Mouse (Mus musculus) neural tube, embryonic 14.5 days (tissue): ENCODE measurements around the gene Pcsk6. TPM values are rescaled to one million over a fixed set of nuclear protein-coding genes. Genes with fewer than 3 reads are reported as not detected.

ENCODE experiments used
- ATAC-seq: fragments of 200-750 bp; cut with Nextera tagmentation; 2 replicates; pipeline ENCODE4 v1.8.0; 2017; ENCODE audit warnings: low read depth, mild to moderate bottlenecking, moderate TSS enrichment, moderate library complexity
- H3K27ac ChIP-seq: fragments of 300-500 bp; sonication (generic); 2 replicates; pipeline ENCODE4 v1.5.1; 2014; ENCODE audit warnings: low read depth, mild to moderate bottlenecking, control low read depth, low read length, moderate library complexity, mixed read lengths
- H3K27me3 ChIP-seq: fragments of 300-500 bp; sonication (generic); 2 replicates; pipeline ENCODE4 v1.6.1; 2014; ENCODE audit warnings: low read length; ENCODE audit not compliant: control insufficient read depth, insufficient read depth
- H3K36me3 ChIP-seq: fragments of 300-500 bp; sonication (generic); 2 replicates; pipeline ENCODE4 v1.6.1; 2014; ENCODE audit warnings: low read length, mixed read lengths; ENCODE audit not compliant: control insufficient read depth, insufficient read depth
- H3K4me1 ChIP-seq: fragments of 300-500 bp; sonication (generic); 2 replicates; pipeline ENCODE4 v1.6.1; 2014; ENCODE audit warnings: low read length; ENCODE audit not compliant: control insufficient read depth, insufficient read depth
- H3K4me2 ChIP-seq: fragments of 300-500 bp; sonication (generic); 2 replicates; pipeline ENCODE4 v1.6.1; 2014; ENCODE audit warnings: mild to moderate bottlenecking, low read depth, low read length, control low read depth
- H3K4me3 ChIP-seq: fragments of 300-500 bp; sonication (generic); 2 replicates; pipeline ENCODE4 v1.5.1; 2014; ENCODE audit warnings: low read depth, low read length, control low read depth, mixed read lengths
- H3K9ac ChIP-seq: fragments of 300-500 bp; sonication (generic); replicated peaks from 2 replicates; pipeline ENCODE4 v1.6.1; 2014; ENCODE audit warnings: low read depth, mild to moderate bottlenecking, control low read depth, low read length, mixed read lengths
- H3K9me3 ChIP-seq: fragments of 300-500 bp; sonication (generic); 2 replicates; pipeline ENCODE4 v1.6.1; 2016; ENCODE audit warnings: low read length; ENCODE audit not compliant: control insufficient read depth
- WGBS: fragments of 180-500 bp; shearing (Covaris S2); extraction: QIAGEN DNeasy Blood & Tissue Kit; methylation state at CpG from one replicate; pipeline ENCODE4 v1.1.7; 2014; 5-methylcytosine and 5-hydroxymethylcytosine counted together
- polyA plus RNA-seq: library from polyadenylated mRNA; unstranded; fragments of >200 nt; fragmentation: Nextera tagmentation; extraction: Ambion mirVana; gene quantifications from 2 replicates; pipeline ENCODE4 v1.2.1, GENCODE M21; 2014

The Pcsk6 gene
- polyA plus RNA-seq, 1 experiment from 2014 or later: 2.6 TPM

DNA sequence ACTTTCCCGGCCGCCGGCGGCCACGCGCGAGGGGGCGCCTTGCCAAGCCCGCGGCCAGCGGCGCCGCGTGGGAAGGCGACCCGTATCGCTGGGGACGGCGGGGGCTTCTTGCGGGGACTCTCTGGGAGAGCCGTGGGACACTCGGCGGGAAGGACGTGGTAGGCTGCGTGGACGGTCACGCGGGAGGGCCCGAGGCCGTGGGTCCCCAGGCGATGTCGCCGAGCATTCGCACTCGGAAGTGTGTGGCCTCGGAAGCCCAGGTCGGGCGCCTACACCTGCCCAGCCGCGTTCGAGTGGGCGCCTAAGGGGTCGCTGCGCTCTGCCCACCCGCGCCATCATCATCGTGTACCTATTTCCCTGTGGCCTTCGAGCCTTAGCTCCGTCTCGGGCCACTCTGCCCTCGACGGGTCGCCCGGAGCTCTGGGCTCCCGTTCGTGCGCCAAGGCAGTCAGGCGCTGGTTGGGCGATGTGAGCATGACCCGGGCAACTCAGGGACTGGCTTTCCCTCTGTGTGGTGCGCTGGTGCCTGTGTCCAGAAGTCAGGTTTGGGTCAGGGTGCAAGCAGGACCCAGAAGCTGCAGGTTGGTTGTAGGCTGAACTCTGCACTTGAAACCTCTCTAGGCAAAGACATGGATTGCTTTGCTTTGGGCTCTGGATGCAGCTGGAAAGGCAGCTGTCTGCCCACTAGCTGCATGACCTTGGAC is 1.1 kb downstream of the Pcsk6 start:
- Histone ChIP-seq H3K27ac (no peak overlapping the region), H3K4me1 (peaks cover 7% of the 10 kb centered on the region; the same call in 1 of the 2 replicates), H3K4me2 (peak overlapping the region; percentile 95), H3K9ac (peak overlapping the region; percentile 56), H3K27me3 (peaks cover 24% of the 10 kb centered on the region), H3K9me3 (no peaks in the 10 kb centered on the region), H3K36me3 (no peaks in the 10 kb centered on the region), H3K4me3 (peak overlapping the region; percentile 52)
- peak; percentile 51; the same call in 1 of the 2 replicates for ATAC-seq
- 2% methylated on average over 60 of the region's 61 CpGs for WGBS

DNA sequence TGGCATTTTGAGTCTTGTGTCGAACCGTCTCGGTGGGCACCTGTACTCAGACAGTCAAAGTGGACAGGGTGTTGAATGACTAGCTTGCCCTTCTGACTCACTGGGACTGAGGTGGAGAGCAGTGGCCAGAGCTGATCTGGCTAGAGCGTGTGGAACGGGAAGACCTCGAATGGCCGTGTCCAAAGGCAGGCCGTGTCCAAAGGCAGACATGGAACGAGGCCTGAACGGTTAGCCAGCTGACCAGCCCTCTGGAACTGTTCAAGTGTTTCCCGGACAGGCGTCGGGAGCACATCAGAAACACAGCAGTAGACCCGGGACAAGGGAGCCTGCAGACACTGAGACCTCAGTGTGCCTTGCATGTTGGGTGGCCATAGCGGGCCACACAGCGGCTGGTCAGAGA is 7.6 kb downstream of the Pcsk6 start:
- Histone ChIP-seq H3K4me2 (no peak overlapping the region), H3K9me3 (no peaks in the 10 kb centered on the region), H3K36me3 (no peaks in the 10 kb centered on the region), H3K4me3 (no peak overlapping the region), H3K27me3 (peaks cover 4% of the 10 kb centered on the region), H3K9ac (no peak overlapping the region), H3K27ac (no peak overlapping the region), H3K4me1 (peaks cover 8% of the 10 kb centered on the region; the same call in 1 of the 2 replicates)
- ATAC-seq: no peak
- WGBS: 87% methylated on average over 16 of the region's 16 CpGs

DNA sequence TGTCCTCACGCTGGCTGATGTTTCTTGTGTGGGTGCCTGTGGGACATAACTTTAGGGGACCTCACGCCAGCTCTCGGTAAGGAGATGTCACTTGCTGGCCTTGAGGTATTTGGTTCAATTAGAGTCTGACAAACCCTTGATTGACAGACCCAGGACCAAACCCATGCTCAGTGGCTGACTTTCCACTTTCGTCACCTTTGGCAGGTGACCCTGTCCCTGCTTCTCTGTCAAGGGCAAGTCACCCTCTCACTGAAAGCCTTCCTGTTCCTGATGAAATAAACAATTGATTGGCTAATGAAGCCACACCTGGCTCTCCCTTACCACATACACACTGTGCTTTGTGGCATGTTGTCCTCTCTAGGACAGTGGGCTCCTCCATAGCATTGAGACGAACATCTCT is 8.3 kb downstream of the Pcsk6 start:
- no peaks in the 10 kb centered on the region for H3K36me3 ChIP-seq
- H3K4me1 ChIP-seq: peaks cover 8% of the 10 kb centered on the region; the same call in 1 of the 2 replicates
- H3K4me2 ChIP-seq: no peak overlapping the region
- no peak overlapping the region for H3K27ac ChIP-seq
- H3K9ac ChIP-seq: no peak overlapping the region
- no peak for ATAC-seq
- no peaks in the 10 kb centered on the region for H3K9me3 ChIP-seq
- WGBS: 97% methylated on average over 5 of the region's 5 CpGs
- 0 out of 2 replicates have a peak, but pooled peaks cover 2% of the 10 kb centered on the region for H3K27me3 ChIP-seq
- H3K4me3 ChIP-seq: no peak overlapping the region

DNA sequence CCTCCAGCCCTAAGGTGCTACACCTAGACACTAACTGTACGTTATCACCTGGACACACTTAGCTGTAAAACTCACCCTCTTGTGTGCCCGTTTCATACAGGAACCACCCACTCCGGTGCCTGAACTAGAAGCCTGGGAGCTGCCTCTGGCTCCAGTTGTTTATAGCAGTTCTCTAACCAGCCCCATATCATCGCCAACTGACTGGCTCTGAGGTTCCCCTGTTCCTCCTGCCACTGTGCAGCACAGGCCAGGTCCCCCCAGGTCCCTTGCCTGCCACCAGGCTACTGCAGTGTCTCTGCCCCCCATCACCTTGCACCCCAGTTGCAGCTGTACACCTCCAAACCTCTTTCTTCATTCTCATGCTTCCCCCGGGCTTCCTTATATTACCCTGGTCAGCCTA is 8.7 kb downstream of the Pcsk6 start:
- Histone ChIP-seq H3K4me3 (no peak overlapping the region), H3K4me1 (peaks cover 8% of the 10 kb centered on the region; the same call in 1 of the 2 replicates), H3K27me3 (0 out of 2 replicates have a peak, but pooled peaks cover 2% of the 10 kb centered on the region), H3K9me3 (no peaks in the 10 kb centered on the region), H3K36me3 (no peaks in the 10 kb centered on the region), H3K27ac (no peak overlapping the region), H3K4me2 (no peak overlapping the region), H3K9ac (no peak overlapping the region)
- WGBS: 92% methylated on average over 5 of the region's 5 CpGs
- ATAC-seq: no peak

DNA sequence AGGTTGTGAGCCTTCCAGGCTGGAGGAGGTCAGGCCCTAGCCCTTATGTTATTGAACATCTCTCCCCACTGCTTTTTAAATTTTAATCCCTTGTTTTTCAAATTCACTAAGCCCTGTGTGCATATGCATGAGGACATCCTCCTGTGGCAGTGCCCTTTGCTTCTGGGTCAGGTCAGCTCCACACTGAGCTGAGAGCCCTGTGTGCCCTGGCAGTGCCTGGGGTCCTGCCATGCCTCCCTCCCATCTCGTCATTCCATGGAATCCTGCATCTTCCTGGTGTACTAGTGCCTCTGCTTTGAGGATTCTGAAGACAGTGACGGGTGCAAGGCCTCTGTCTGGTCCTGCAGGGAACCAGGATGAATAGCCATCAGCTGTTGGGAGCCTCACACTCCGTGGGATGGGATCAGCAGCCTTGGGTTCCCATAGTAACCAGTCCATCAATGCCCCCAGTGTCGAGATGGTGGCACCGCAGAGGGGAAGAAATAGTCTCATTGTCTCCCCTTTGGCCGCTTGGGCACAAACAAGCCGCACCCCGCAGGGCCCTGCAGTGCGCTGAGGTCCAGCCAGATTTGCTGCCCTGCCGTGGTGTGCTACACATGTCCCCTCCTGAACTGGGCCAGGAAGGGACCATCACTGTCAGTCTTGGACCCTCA is 9.5 kb downstream of the Pcsk6 start:
- peaks cover 8% of the 10 kb centered on the region; the same call in 1 of the 2 replicates for H3K4me1 ChIP-seq
- no peaks in the 10 kb centered on the region for H3K36me3 ChIP-seq
- 14% methylated on average over 10 of the region's 10 CpGs for WGBS
- no peak overlapping the region for H3K4me2 ChIP-seq
- ATAC-seq: peak; percentile 90
- no peak overlapping the region for H3K4me3 ChIP-seq
- no peaks in the 10 kb centered on the region for H3K9me3 ChIP-seq
- H3K27me3 ChIP-seq: 0 out of 2 replicates have a peak, but pooled peaks cover 2% of the 10 kb centered on the region
- no peak overlapping the region for H3K27ac ChIP-seq
- H3K9ac ChIP-seq: no peak overlapping the region

DNA sequence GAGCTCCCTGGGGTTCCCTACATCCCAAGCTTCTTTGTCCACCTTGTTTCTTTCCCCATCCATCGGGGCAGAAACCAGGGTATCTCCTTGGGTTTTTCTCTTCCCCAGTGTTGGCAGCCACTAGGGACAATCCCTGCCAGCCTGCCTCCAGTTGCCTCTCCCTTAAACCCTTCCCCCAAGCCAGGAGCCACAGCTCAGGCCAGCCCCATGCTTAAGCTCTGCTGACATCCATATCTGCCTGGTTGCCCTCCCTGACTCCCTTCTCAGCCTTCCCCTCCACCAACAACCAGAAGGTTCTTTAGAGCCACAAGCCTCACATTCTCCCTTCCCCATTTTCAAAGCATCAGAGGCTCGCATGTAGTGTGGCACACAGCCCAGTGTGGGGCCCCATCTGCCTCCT is 10.3 kb downstream of the Pcsk6 start:
- Histone ChIP-seq H3K4me1 (peaks cover 8% of the 10 kb centered on the region; the same call in 1 of the 2 replicates), H3K36me3 (no peaks in the 10 kb centered on the region), H3K9ac (no peak overlapping the region), H3K27me3 (no peaks in the 10 kb centered on the region), H3K27ac (no peak overlapping the region), H3K4me2 (no peak overlapping the region), H3K9me3 (no peaks in the 10 kb centered on the region), H3K4me3 (no peak overlapping the region)
- ATAC-seq: no peak
- WGBS: 51% methylated on average over 2 of the region's 2 CpGs

DNA sequence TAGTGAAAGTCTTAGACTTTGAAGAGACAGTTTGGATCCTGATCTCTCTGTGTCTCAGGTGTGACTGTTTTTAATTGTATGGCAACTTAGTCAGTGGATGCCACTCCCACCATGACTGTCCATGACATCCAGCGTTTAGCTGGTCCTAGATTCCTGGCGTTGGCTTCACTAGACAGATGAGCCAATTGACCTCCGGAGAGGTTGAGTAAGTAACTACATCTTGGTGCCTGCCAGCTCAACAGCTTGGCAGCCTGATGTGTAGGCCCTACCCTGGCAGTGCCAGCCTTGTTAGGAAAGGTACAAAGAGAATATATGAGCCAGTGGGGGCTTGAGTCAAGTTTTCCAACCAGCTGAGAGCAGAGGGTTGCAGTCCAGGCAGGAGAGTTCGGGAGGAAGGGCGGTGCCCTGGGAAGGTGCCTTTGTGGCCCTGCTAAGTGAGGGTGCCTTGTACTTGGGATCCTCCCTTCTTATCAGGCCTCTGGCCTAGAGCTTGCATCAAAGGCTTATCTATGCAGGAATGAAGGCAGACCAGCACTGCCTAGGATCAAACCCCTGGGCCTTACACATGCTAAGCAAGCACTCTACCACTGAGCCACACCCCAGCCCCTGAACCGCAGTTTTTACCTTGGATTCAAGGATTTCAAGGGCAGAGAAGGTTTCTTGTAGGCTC is 11.8 kb downstream of the Pcsk6 start:
- peaks cover 8% of the 10 kb centered on the region; the same call in 1 of the 2 replicates for H3K4me1 ChIP-seq
- no peak overlapping the region for H3K27ac ChIP-seq
- H3K9me3 ChIP-seq: no peaks in the 10 kb centered on the region
- H3K27me3 ChIP-seq: no peaks in the 10 kb centered on the region
- no peak overlapping the region for H3K4me2 ChIP-seq
- no peak overlapping the region for H3K4me3 ChIP-seq
- 88% methylated on average over 6 of the region's 6 CpGs for WGBS
- no peak overlapping the region for H3K9ac ChIP-seq
- no peak for ATAC-seq
- no peaks in the 10 kb centered on the region for H3K36me3 ChIP-seq

DNA sequence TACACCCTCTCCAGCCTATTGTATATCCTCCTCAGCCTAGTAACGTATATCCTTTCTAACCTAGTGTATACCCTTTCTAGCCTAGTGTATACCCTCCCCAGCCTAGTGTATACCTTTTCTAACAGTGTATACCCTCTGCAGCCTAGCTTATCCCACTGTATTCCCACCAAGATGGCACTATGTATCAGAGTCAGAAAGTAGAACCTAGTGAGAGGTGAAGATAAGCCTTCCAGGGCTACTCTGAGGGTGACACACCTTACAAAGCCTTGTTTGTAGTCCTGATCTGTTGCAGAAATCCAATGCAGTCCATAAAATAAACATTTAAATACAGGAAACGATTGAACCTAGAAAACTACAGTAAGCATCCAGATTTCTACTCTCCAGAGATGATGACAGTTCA is 12.4 kb downstream of the Pcsk6 start:
- Histone ChIP-seq H3K27ac (no peak overlapping the region), H3K4me2 (no peak overlapping the region), H3K4me3 (no peak overlapping the region), H3K27me3 (no peaks in the 10 kb centered on the region), H3K4me1 (peaks cover 8% of the 10 kb centered on the region; the same call in 1 of the 2 replicates), H3K9ac (no peak overlapping the region), H3K36me3 (no peaks in the 10 kb centered on the region), H3K9me3 (no peaks in the 10 kb centered on the region)
- 91% methylated on average over 2 of the region's 2 CpGs for WGBS
- no peak for ATAC-seq

DNA sequence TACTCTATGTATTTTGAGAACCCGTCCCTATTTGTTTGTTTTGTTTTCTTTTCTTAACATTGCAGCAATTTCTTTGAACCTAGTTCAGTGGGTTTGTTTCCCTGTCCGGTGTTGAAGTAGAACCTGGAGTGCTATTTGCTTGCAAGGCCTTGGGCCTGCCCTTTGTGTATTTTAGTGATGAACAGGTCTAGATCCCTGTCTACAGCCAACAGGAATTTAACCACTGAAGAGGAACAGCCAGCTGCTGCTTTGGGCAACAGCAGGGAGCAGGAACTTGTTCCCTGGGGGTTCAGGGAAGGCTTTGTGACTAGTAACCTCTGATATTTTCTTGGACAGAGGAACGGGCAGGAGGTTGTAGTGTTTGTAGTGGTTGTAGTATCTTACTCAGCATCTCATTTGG is 15.1 kb downstream of the Pcsk6 start:
- no peak for ATAC-seq
- Histone ChIP-seq H3K27ac (no peak overlapping the region), H3K9ac (no peak overlapping the region), H3K4me3 (no peak overlapping the region), H3K9me3 (no peaks in the 10 kb centered on the region), H3K4me1 (no peaks in the 10 kb centered on the region), H3K27me3 (no peaks in the 10 kb centered on the region), H3K4me2 (no peak overlapping the region), H3K36me3 (no peaks in the 10 kb centered on the region)
- 72% methylated on average over 3 of the region's 3 CpGs for WGBS
